Comparison of ENCODE assay signal across 15 mouse cellular contexts in genomic region chr10:46071220-46071619, GRCm38 (mm10).
DNase-seq lines count a peak whose midpoint lies in the region; ATAC-seq and TF ChIP-seq lines count a peak whose summit lies in the region.
"Had no signal": no experiment of that assay in that cellular context is flagged by ENCODE, and none has a peak within 500 bp of the region (broad histone marks: within the 10 kb centered on the region; RNA-seq: fewer than 3 reads in every experiment).

No protein-coding gene starts in this region.

- no peaks in the 10 kb centered on the region for H3K36me3 ChIP-seq in lung, embryonic 15.5 days
- no peaks in the 10 kb centered on the region for H3K36me3 ChIP-seq in hindbrain, embryonic 12.5 days
- H3K36me3 ChIP-seq in midbrain, embryonic 13.5 days, result no peaks in the 10 kb centered on the region
- H3K36me3 ChIP-seq: embryonic facial prominence, embryonic 13.5 days; G1E; kidney, embryonic 15.5 days; limb, embryonic 15.5 days had no signal

- H3K9ac ChIP-seq in lung, embryonic 15.5 days, result no peak overlapping the region
- H3K9ac ChIP-seq in hindbrain, embryonic 12.5 days, result no peak overlapping the region
- H3K9ac ChIP-seq in midbrain, embryonic 13.5 days (replicated peaks), result no peak overlapping the region
- H3K9ac ChIP-seq: embryonic facial prominence, embryonic 13.5 days; kidney, embryonic 15.5 days; limb, embryonic 15.5 days; lung, embryonic 14.5 days had no signal

- no peak overlapping the region for H3K4me3 ChIP-seq in lung, embryonic 15.5 days
- no peak overlapping the region for H3K4me3 ChIP-seq in lung, adult 2 months (replicated peaks; ENCODE audit: extremely low read depth, low read depth, low read length)
- no peak overlapping the region for H3K4me3 ChIP-seq in hindbrain, embryonic 12.5 days
- no peak overlapping the region for H3K4me3 ChIP-seq in midbrain, embryonic 13.5 days (replicated peaks)
- H3K4me3 ChIP-seq: embryonic facial prominence, embryonic 13.5 days; kidney, embryonic 15.5 days; limb, embryonic 15.5 days had no signal

- DNase-seq in lung, adult 2 months, result no peak
- DNase-seq in retina, postnatal 1 day, result peak; percentile 46
- DNase-seq in gastrocnemius, adult 18-20 months (ENCODE audit: low spot score), result no peak
- DNase-seq in right cerebral cortex, postnatal 36 days (ENCODE audit: low spot score in 2 of 2), result no peak
- DNase-seq: adrenal gland, postnatal 36 days; lung, embryonic 14.5 days had no signal

- H3K4me1 ChIP-seq in lung, embryonic 15.5 days, result no peaks in the 10 kb centered on the region
- no peaks in the 10 kb centered on the region for H3K4me1 ChIP-seq in lung, adult 2 months (ENCODE audit: control insufficient read depth, insufficient read depth, low read length)
- H3K4me1 ChIP-seq in hindbrain, embryonic 12.5 days, result peaks cover 16% of the 10 kb centered on the region
- peaks cover 24% of the 10 kb centered on the region for H3K4me1 ChIP-seq in midbrain, embryonic 13.5 days (replicated peaks)
- H3K4me1 ChIP-seq: kidney, embryonic 15.5 days; limb, embryonic 15.5 days had no signal

- H3K27ac ChIP-seq in lung, embryonic 15.5 days, result no peak overlapping the region
- H3K27ac ChIP-seq in hindbrain, embryonic 12.5 days, result peak overlapping the region; percentile 44
- H3K27ac ChIP-seq in midbrain, embryonic 13.5 days, result peak overlapping the region; percentile 78
- H3K27ac ChIP-seq: embryonic facial prominence, embryonic 13.5 days; kidney, embryonic 15.5 days; limb, embryonic 15.5 days; stomach, postnatal 0 days had no signal

- no peaks in the 10 kb centered on the region for H3K9me3 ChIP-seq in lung, embryonic 15.5 days
- no peaks in the 10 kb centered on the region for H3K9me3 ChIP-seq in hindbrain, embryonic 12.5 days (replicated peaks)
- no peaks in the 10 kb centered on the region for H3K9me3 ChIP-seq in midbrain, embryonic 13.5 days
- H3K9me3 ChIP-seq: embryonic facial prominence, embryonic 13.5 days; G1E; kidney, embryonic 15.5 days; limb, embryonic 15.5 days had no signal

- ATAC-seq in lung, embryonic 15.5 days (ENCODE audit: borderline replicate concordance, extremely low read depth, low FRiP score, low TSS enrichment), result 0 out of 2 replicates have a peak, but pooled peaks have one; percentile 14
- ATAC-seq in hindbrain, embryonic 12.5 days (ENCODE audit: low FRiP score), result peak; percentile 49; the same call in 1 of the 2 replicates
- peak; percentile 73 for ATAC-seq in midbrain, embryonic 13.5 days
- no peak for ATAC-seq in frontal cortex, adult (ENCODE audit: low TSS enrichment)

- no peak for TF ChIP-seq POLR2A in lung, adult 2 months (IDR thresholded peaks at IDR 0.05; ENCODE audit: borderline replicate concordance, extremely low read depth, low read depth, low read length)

- H3K4me2 ChIP-seq in lung, embryonic 15.5 days, result no peak overlapping the region
- H3K4me2 ChIP-seq in hindbrain, embryonic 12.5 days (replicated peaks), result no peak overlapping the region
- no peak overlapping the region for H3K4me2 ChIP-seq in midbrain, embryonic 13.5 days (replicated peaks)
- H3K4me2 ChIP-seq: embryonic facial prominence, embryonic 13.5 days; kidney, embryonic 15.5 days; limb, embryonic 15.5 days; lung, embryonic 14.5 days had no signal

- H3K27me3 ChIP-seq in lung, embryonic 15.5 days, result no peaks in the 10 kb centered on the region
- no peaks in the 10 kb centered on the region for H3K27me3 ChIP-seq in hindbrain, embryonic 12.5 days
- no peaks in the 10 kb centered on the region for H3K27me3 ChIP-seq in midbrain, embryonic 13.5 days
- H3K27me3 ChIP-seq: embryonic facial prominence, embryonic 13.5 days; kidney, embryonic 15.5 days; limb, embryonic 15.5 days had no signal

- 33% methylated on average over 8 of the region's 8 CpGs for WGBS in lung, embryonic 15.5 days
- WGBS in lung, adult 2 months, result 40% methylated on average over 8 of the region's 8 CpGs
- WGBS in hindbrain, embryonic 12.5 days, result 24% methylated on average over 8 of the region's 8 CpGs
- WGBS in midbrain, embryonic 13.5 days, result 42% methylated on average over 8 of the region's 8 CpGs

- no peak for TF ChIP-seq CTCF in lung, adult 2 months (IDR thresholded peaks at IDR 0.05; ENCODE audit: insufficient read depth, low read length)
